Mouse (Mus musculus) hindbrain, embryonic 16.5 days (tissue): ENCODE data around the gene Rai14. TPM values are rescaled to one million over a fixed set of nuclear protein-coding genes. Genes with fewer than 3 reads are reported as not detected.

Experiments
- ATAC-seq: fragments of 200-750 bp; cut with Nextera tagmentation; 2 replicates; pipeline ENCODE4 v1.8.0; 2017; ENCODE audit warnings: moderate TSS enrichment, moderate library complexity
- H3K27ac ChIP-seq: fragments of 300-500 bp; sonication (generic); 2 replicates; pipeline ENCODE4 v1.5.1; 2014; ENCODE audit warnings: low read depth, mild to moderate bottlenecking, control low read depth, low read length, moderate library complexity
- H3K27me3 ChIP-seq: fragments of 300-500 bp; sonication (generic); replicated peaks from 2 replicates; pipeline ENCODE4 v1.6.1; 2014; ENCODE audit warnings: low read length; ENCODE audit not compliant: control insufficient read depth, insufficient read depth
- H3K36me3 ChIP-seq: fragments of 300-500 bp; sonication (generic); 2 replicates; pipeline ENCODE4 v1.6.1; 2014; ENCODE audit warnings: mild to moderate bottlenecking, low read length, moderate library complexity, mixed read lengths; ENCODE audit not compliant: control insufficient read depth, insufficient read depth
- H3K4me1 ChIP-seq: fragments of 300-500 bp; sonication (generic); 2 replicates; pipeline ENCODE4 v1.6.1; 2014; ENCODE audit warnings: low read depth, low read length; ENCODE audit not compliant: control insufficient read depth, insufficient read depth
- H3K4me2 ChIP-seq: fragments of 300-500 bp; sonication (generic); 2 replicates; pipeline ENCODE4 v1.6.1; 2014; ENCODE audit warnings: mild to moderate bottlenecking, low read length, control low read depth, moderate library complexity
- H3K4me3 ChIP-seq: fragments of 300-500 bp; sonication (generic); 2 replicates; pipeline ENCODE4 v1.5.1; 2014; ENCODE audit warnings: mild to moderate bottlenecking, low read length, control low read depth, moderate library complexity
- H3K9ac ChIP-seq: fragments of 300-500 bp; sonication (generic); 2 replicates; pipeline ENCODE4 v1.6.1; 2014; ENCODE audit warnings: low read depth, mild to moderate bottlenecking, control low read depth, low read length, moderate library complexity
- H3K9me3 ChIP-seq: fragments of 300-500 bp; sonication (generic); 2 replicates; pipeline ENCODE4 v1.6.1; 2014; ENCODE audit warnings: mild to moderate bottlenecking, low read length, moderate library complexity; ENCODE audit not compliant: control insufficient read depth
- WGBS: fragments of 180-500 bp; shearing (Covaris S2); extraction: QIAGEN DNeasy Blood & Tissue Kit; methylation state at CpG from one replicate; pipeline ENCODE4 v1.1.7; 2014; 5-methylcytosine and 5-hydroxymethylcytosine counted together
- polyA plus RNA-seq: library from polyadenylated mRNA; unstranded; fragments of >200 nt; fragmentation: Nextera tagmentation; extraction: Ambion mirVana; gene quantifications from 2 replicates; pipeline ENCODE4 v1.2.1, GENCODE M21; 2015

Rai14 gene
- polyA plus RNA-seq, 1 experiment from 2014 or later, result 8.2 TPM

DNA sequence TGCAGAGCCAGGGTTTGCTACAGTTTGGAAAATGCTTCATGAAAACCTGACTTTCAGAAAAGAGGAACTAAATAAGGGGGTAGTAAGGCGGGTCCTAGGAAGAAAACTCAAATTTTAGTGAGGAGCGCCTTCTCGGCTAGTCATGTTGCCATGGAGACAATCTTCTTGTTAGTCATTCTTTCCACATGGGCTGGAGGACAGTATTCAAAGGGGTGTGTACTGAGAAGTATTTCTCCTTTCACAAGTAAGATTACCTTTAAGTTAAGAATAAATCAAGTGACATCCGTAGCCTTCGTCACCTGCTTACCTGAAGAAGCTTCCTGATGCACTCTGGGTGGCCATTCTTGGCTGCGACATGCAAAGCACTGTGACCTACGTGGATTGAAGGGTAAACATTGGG, 115.0 kb downstream of the Rai14 start:
- no peak overlapping the region for H3K4me3 ChIP-seq
- H3K9ac ChIP-seq, result no peak overlapping the region
- no peaks in the 10 kb centered on the region for H3K36me3 ChIP-seq
- 56% methylated on average over 7 of the region's 7 CpGs for WGBS
- no peak overlapping the region for H3K27ac ChIP-seq
- H3K4me2 ChIP-seq, result no peak overlapping the region
- no peaks in the 10 kb centered on the region for H3K9me3 ChIP-seq
- H3K4me1 ChIP-seq, result peaks cover 8% of the 10 kb centered on the region; the same call in 1 of the 2 replicates
- no peaks in the 10 kb centered on the region for H3K27me3 ChIP-seq
- peak; percentile 45; the same call in 1 of the 2 replicates for ATAC-seq

DNA sequence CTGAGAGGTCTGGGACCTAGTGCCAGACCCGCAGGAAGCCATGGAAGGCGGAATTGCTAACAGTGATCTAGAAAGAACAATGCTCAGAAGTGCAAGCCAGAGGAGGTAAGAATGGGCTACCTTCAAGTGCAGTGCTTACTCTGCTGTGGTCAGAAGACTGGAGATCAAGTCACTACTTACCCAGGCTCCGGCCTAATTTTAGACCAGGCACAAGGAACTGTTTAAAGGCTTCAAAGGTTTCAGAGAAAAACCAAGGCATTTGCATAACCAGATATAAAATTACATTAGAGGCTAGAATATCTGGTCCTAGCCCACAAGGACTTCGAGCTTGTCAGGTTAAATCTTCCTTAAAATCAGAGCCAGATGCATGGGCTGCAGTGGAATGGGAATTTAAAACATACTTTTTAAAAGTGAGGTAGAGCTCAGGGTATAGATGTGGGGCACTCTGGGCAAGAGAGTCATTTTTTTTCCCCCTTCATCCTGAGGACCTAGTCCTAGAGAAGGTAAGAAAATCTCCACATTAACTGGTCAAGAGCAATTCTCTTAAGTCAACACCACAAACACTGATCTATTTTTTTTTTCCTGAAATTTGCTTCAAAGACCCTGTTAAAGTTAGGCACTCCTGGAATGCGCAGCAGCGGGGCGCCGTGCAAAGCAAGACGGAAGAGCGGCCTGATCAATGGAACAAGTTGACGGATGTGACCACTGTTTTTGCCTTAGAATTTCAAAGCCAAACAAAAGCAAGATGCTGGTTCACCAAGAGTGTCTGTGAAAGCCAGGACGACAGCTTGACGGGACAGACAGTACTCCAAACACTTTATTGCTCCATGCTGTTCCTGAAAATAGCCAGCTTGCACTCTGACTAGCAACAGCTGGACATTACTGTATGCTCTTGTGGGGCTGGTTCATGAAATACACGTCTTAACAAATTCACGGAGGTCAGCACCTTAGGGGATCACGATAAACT, 115.9 kb downstream of the Rai14 start:
- H3K9me3 ChIP-seq, result no peaks in the 10 kb centered on the region

DNA sequence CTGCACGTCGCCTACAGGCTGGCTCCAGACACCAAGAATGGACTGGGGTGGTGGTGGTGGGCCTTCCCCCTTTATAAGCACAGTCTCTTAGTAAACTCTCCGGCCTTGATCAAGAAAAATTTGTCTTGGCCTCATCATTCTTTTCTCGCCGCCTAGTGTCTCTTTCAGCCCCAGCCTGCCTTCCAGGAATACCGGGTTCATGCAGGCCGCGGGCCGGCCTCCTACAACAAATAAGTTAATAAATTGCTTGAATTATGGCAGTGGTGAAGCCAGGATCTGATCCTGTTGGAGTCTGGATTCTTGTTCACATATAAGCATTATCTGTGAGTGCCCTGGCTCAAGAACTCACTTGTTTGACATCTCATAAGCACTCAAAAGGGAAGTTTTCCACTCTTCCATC, 117.6 kb downstream of the Rai14 start:
- Histone ChIP-seq H3K36me3 (no peaks in the 10 kb centered on the region), H3K4me1 (peaks cover 8% of the 10 kb centered on the region; the same call in 1 of the 2 replicates), H3K9ac (no peak overlapping the region), H3K4me3 (no peak overlapping the region), H3K4me2 (no peak overlapping the region), H3K27me3 (no peaks in the 10 kb centered on the region), H3K9me3 (no peaks in the 10 kb centered on the region), H3K27ac (no peak overlapping the region)
- no peak for ATAC-seq
- WGBS, result 90% methylated on average over 9 of the region's 9 CpGs

More for the DNA sequence above, 115.9 kb downstream of the Rai14 start:
- ATAC-seq, result 0 out of 2 replicates have a peak, but pooled peaks have one; percentile 34
- H3K4me3 ChIP-seq, result no peak overlapping the region
- H3K9ac ChIP-seq, result no peak overlapping the region
- peaks cover 8% of the 10 kb centered on the region; the same call in 1 of the 2 replicates for H3K4me1 ChIP-seq
- no peaks in the 10 kb centered on the region for H3K36me3 ChIP-seq
- no peaks in the 10 kb centered on the region for H3K27me3 ChIP-seq
- H3K4me2 ChIP-seq, result no peak overlapping the region
- H3K27ac ChIP-seq, result no peak overlapping the region
- 54% methylated on average over 16 of the region's 16 CpGs for WGBS

DNA sequence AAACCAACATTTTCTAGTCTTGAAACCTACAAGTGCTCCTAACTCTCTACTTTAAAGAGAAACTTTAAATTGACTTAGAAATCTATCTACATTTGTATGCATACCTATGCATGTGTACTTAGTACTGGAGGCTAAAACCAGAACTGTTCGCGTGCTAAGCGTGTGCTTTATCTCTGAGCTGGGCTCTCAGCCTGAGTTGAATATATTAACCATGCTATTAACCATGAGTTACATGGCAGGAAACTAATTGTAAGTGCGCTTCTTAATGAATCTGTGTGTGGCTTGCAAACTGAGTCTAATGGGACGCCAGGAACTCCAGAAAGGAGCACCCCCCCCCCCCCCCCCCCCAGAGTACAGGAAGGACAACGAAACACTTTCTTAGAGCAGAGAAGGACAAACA, 119.0 kb downstream of the Rai14 start:
- Histone ChIP-seq H3K4me1 (peaks cover 8% of the 10 kb centered on the region; the same call in 1 of the 2 replicates), H3K4me3 (no peak overlapping the region), H3K9ac (no peak overlapping the region), H3K27me3 (no peaks in the 10 kb centered on the region), H3K36me3 (no peaks in the 10 kb centered on the region), H3K4me2 (no peak overlapping the region), H3K9me3 (no peaks in the 10 kb centered on the region), H3K27ac (no peak overlapping the region)
- ATAC-seq, result no peak
- WGBS, result 74% methylated on average over 5 of the region's 6 CpGs

DNA sequence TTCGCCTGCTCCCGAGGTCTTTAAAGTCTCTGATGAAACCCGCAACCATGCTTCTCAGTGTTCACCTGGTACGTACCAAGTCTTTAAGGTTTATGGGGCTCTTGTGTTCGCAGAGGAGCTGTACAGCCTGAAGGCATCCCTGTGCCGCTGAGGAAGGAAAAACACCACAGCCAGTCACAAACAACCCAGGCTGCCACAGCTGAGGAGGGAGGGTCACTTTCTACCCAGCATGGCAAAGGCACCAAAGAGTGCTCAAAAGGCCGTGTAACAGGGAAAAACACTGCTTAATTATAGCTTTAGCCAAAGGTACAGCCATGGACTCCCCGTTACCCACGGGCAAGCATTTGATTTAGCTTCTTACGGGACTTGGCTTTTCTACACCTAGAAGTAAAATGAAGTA, 119.5 kb downstream of the Rai14 start:
- Histone ChIP-seq H3K9me3 (no peaks in the 10 kb centered on the region), H3K36me3 (no peaks in the 10 kb centered on the region), H3K9ac (no peak overlapping the region), H3K27ac (no peak overlapping the region), H3K4me3 (no peak overlapping the region), H3K27me3 (no peaks in the 10 kb centered on the region), H3K4me2 (no peak overlapping the region), H3K4me1 (peaks cover 8% of the 10 kb centered on the region; the same call in 1 of the 2 replicates)
- 86% methylated on average over 10 of the region's 10 CpGs for WGBS
- ATAC-seq, result no peak

DNA sequence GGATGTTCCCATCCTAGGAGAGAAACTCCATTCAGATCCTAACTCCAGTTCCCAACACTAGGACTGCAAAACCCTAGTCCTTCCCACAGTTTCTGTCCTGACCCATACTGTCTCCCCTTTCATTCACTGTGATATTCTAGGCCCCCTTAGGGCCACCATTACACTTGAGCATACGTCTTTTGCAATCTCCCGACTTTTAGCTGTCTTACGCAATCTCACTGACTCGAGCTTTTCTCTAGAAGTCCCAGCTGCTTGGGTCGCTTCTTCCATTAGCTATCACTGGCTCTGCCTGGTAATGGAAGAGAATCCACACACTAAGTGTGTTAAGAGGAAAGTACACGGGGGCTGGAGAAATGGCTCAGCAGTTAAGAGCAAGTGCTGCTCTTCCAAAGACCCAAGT, 121.3 kb downstream of the Rai14 start:
- ATAC-seq, result no peak
- no peak overlapping the region for H3K4me2 ChIP-seq
- no peaks in the 10 kb centered on the region for H3K4me1 ChIP-seq
- no peaks in the 10 kb centered on the region for H3K27me3 ChIP-seq
- no peak overlapping the region for H3K27ac ChIP-seq
- H3K9ac ChIP-seq, result no peak overlapping the region
- H3K4me3 ChIP-seq, result no peak overlapping the region
- WGBS, result 93% methylated on average over 6 of the region's 6 CpGs
- H3K36me3 ChIP-seq, result no peaks in the 10 kb centered on the region
- no peaks in the 10 kb centered on the region for H3K9me3 ChIP-seq

DNA sequence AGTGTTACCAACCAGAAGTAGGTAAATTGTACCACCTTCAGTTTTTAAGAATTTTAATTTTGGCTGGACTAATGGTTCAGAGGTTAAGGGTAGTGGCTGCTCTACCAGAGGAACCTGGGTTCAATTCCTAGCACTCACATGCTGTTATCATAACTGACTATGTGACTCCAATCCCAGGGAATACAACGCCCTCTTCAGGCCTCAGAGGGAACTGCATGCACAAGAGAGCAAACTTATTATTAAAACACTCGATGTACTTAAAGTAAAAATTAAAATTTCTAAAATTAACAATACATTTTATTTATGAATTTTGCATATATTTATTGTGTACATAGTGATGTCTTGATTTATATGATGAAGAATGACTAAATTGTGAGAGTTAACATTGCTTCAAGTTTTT, 127.9 kb downstream of the Rai14 start:
- H3K36me3 ChIP-seq, result no peaks in the 10 kb centered on the region
- no peak overlapping the region for H3K4me2 ChIP-seq
- H3K9ac ChIP-seq, result no peak overlapping the region
- no peaks in the 10 kb centered on the region for H3K4me1 ChIP-seq
- H3K4me3 ChIP-seq, result no peak overlapping the region
- H3K27me3 ChIP-seq, result no peaks in the 10 kb centered on the region
- no peak overlapping the region for H3K27ac ChIP-seq
- ATAC-seq, result no peak
- WGBS, result 91% methylated on average over 2 of the region's 2 CpGs
- no peaks in the 10 kb centered on the region for H3K9me3 ChIP-seq

DNA sequence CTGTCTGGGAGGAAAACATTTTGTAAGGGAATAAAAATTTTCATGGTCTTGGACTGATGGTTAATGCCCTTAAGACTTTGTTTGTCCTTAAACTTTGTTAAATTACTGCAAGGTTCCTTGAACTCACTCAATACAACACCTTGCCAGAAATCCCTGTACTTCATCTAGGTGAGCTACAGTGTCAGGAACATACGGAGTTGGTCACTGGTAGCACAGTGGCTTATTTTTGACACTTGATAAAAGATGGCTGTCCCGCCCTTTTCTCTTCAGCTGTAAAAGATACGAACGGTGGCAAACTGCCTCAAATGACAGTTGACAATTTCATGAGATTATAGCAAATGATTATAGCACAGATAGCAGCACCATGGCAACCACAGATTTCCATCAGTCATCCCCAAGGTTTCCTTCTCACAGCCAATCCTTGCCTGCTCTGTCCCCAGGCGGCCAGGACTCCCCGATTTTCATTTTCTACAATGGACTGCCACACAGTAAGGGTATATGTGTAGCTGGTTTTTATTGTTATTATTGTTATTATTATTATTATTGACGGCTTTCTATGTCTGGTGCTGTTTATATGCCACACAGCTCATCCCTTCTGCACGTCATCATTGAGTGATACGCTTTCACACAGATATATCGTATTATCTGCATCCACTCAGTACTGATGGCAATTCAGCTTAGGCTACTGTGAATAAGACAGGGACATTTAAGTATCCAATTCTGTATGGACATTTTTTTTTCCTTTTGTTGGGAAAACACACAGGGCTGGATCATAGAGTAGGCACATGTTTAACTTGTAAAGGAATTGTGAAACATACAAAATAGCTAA, 129.9 kb downstream of the Rai14 start:
- peak; percentile 89 for ATAC-seq
- Histone ChIP-seq H3K9me3 (no peaks in the 10 kb centered on the region), H3K27ac (no peak overlapping the region), H3K4me1 (no peaks in the 10 kb centered on the region), H3K4me3 (no peak overlapping the region), H3K27me3 (no peaks in the 10 kb centered on the region), H3K36me3 (no peaks in the 10 kb centered on the region), H3K9ac (no peak overlapping the region), H3K4me2 (no peak overlapping the region)
- WGBS, result 67% methylated on average over 10 of the region's 10 CpGs

DNA sequence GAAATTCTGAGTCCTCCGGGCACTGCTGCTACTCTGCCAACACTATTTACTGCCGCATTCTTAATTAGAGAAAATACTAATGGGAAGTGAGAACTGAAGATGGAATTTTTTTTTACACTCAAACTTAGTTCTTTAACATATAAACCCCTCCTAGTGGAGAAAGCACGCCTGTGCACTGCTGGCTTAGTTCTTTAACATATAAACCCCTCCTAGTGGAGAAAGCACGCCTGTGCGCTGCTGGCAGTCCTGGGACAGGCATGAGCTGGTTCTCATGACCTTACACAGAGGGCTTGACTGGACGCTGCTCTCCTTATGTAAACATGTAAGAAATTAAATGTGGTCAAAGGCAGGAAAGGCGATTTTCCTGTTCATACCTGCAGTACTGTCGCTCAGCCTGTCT, 131.0 kb downstream of the Rai14 start:
- Histone ChIP-seq H3K9ac (no peak overlapping the region), H3K36me3 (no peaks in the 10 kb centered on the region), H3K4me1 (no peaks in the 10 kb centered on the region), H3K27ac (no peak overlapping the region), H3K4me2 (no peak overlapping the region), H3K4me3 (no peak overlapping the region), H3K9me3 (no peaks in the 10 kb centered on the region), H3K27me3 (no peaks in the 10 kb centered on the region)
- peak; percentile 86 for ATAC-seq
- 54% methylated on average over 8 of the region's 8 CpGs for WGBS
